Mouse (Mus musculus): ENCODE results near the gene Gjb6.

Gjb6 gene

DNA sequence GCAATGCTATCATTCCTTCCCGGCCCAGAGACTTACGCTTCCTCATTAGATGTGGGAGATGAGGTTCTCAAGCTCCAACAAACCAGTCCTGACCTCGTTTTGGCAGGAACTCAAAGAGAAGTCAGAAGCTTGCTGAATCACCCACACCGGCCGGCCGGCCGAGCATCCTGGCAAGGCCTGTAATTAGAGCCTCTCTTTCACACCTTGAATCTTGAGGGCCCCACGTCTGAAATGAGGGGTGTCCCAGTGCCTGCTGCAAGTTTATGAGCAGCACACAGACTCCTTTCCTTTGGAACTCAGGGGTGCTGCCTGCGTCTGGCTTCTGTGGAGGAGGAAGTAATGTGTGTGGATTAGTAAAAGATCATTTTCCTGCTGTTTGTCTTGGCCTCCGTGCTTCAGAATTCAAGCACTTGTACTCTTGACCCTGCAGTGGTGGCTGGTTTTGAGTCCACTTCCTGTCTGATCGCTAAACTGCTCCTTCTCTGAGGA lies 49.2 kb downstream of the Gjb6 start:
- DNase-seq (ENCODE audit: low spot score in 2 of 2) = no peak

DNA sequence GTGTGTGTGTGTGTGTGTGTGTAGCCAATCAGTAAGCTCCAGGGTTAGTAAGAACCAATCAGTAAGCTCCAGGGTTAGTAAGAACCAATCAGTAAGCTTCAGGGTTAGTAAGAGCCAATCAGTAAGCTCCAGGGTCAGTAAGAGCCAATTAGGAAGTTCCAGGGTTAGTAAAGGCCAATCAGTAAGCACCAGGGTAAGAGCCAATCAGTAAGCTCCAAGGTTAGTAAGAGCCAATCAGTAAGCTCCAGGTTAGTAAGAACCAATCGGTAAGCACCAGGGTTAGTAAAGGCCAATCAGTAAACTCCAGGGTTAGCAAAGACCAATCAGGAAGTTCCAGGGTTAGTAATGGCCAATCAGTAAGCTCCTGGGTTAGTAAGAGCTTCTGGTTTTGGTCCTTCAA lies 50.5 kb downstream of the Gjb6 start:
- DNase-seq (ENCODE audit: low spot score in 2 of 2) = no peak

DNA sequence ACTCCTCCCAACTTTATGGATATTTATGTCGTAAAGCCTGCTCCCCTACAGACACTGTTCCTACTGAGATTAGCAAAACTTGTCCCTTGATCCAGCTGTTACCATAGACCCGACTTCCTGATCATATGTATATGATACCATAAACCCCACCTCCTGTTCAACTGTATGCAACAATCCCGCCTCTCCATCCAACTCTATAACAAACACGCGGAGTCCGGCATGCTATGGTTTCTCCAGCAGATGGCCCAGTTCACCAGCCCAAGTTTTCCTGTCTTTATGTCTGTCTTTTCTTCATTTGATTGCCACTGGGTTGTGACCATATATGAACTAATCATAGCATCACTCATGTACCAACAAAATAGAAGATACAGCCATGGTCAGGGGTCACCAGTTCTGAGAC lies 57.9 kb downstream of the Gjb6 start:
- no peak for DNase-seq (ENCODE audit: low spot score in 2 of 2)

Measured in spleen, postnatal 4 days (tissue).